Mouse (Mus musculus): ENCODE data around the gene Elmod3.

DNA sequence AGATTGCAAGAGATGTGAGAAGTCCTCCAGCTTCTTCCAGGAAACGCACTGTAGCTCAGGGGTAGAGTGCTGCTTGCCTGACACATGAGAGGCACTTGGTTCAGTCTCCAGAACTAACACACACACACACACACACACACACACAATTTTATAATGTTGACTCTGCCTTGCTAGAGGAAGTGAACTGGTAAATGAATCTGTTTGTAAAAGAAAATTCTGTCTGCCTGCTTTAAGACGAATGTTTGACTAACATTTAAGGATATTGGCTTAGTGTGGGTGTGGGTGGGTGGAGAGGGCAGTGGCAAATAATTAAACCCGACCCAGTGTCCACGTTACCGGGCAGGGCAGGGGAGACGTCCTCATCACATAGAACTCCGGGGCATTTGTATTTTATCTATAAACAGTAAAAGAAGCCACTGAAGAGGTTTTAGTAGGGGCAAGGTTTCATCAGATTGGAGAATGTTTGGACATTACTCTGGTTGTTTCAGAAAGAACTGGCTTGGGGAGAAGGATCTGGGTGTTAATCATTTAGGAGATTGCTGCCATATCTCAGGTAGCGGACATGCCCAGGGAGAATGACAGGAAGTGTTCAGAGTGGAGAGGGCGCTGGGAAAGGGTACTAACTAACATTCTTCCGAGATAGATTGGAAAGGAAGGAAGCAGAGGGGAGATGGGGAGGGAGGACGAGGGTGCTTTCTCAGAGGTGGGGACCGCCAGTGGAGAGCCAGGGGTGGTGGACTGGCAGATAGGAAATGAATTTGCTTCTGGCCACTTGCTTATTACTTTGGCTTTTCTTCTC, 21.7 kb upstream of the Elmod3 start:
- TF ChIP-seq POLR2A (IDR thresholded peaks at IDR 0.05; ENCODE audit: control insufficient read depth, extremely low read depth, insufficient read depth, low read length, poor library complexity) (no peak), CTCF (IDR thresholded peaks at IDR 0.05; ENCODE audit: borderline replicate concordance, control insufficient read depth, extremely low read depth, insufficient read depth, low read length, poor library complexity) (no peak)
